Mouse (Mus musculus): ENCODE measurements around the gene Mov10l1.

GRCm38 (mm10) chr15:88954368-88955072 lies 28.2 kb upstream of the Mov10l1 start, which contains the start of gene Ttll8:
- no peak for TF ChIP-seq CTCF (IDR thresholded peaks at IDR 0.05; ENCODE audit: low read depth, low read length)
- no peak for TF ChIP-seq POLR2A (IDR thresholded peaks at IDR 0.05; ENCODE audit: insufficient read depth, low read length)

All from ES-Bruce4 (cell line).